Mouse (Mus musculus) embryo, embryonic 11.5 days (tissue): ENCODE measurements around the gene Fbn1.

Source experiments
- DNase-seq: peaks from one replicate; pipeline ENCODE4 v3.0.0-alpha.2; 2012; ENCODE audit warnings: low read depth, low spot score

Gene Fbn1

GRCm38 (mm10) chr2:125501526-125501925 is 6.3 kb downstream of the Fbn1 start:
- no peak for DNase-seq

GRCm38 (mm10) chr2:125498216-125498615 is 9.6 kb downstream of the Fbn1 start:
- no peak for DNase-seq

GRCm38 (mm10) chr2:125496696-125497095 is 11.1 kb downstream of the Fbn1 start:
- no peak for DNase-seq

- no peak for DNase-seq
These were observed 12.7 kb downstream of the Fbn1 start for GRCm38 (mm10) chr2:125494831-125495812.

- DNase-seq = no peak
These were observed 13.5 kb downstream of the Fbn1 start for GRCm38 (mm10) chr2:125494291-125494690.

- DNase-seq = no peak
These were observed 15.5 kb downstream of the Fbn1 start for GRCm38 (mm10) chr2:125492050-125492900.

GRCm38 (mm10) chr2:125489979-125490378 is 17.8 kb downstream of the Fbn1 start:
- no peak for DNase-seq

- DNase-seq = no peak
These were observed 22.9 kb downstream of the Fbn1 start for GRCm38 (mm10) chr2:125484910-125485309.

GRCm38 (mm10) chr2:125484164-125484563 is 23.6 kb downstream of the Fbn1 start:
- no peak for DNase-seq

GRCm38 (mm10) chr2:125481531-125482317 is 26.1 kb downstream of the Fbn1 start:
- no peak for DNase-seq

- DNase-seq = no peak
These were observed 26.7 kb downstream of the Fbn1 start for GRCm38 (mm10) chr2:125481116-125481515.

GRCm38 (mm10) chr2:125480057-125480456 is 27.7 kb downstream of the Fbn1 start:
- DNase-seq = no peak

GRCm38 (mm10) chr2:125478705-125479104 is 29.1 kb downstream of the Fbn1 start:
- no peak for DNase-seq

GRCm38 (mm10) chr2:125477367-125477766 is 30.4 kb downstream of the Fbn1 start:
- DNase-seq = no peak

- no peak for DNase-seq
These were observed 31.6 kb downstream of the Fbn1 start for GRCm38 (mm10) chr2:125476231-125476630.

GRCm38 (mm10) chr2:125474690-125475089 is 33.1 kb downstream of the Fbn1 start:
- DNase-seq = no peak

GRCm38 (mm10) chr2:125473228-125473627 is 34.6 kb downstream of the Fbn1 start:
- DNase-seq = no peak

- DNase-seq = no peak
These were observed 36.1 kb downstream of the Fbn1 start for GRCm38 (mm10) chr2:125471721-125472120.

- no peak for DNase-seq
These were observed 37.1 kb downstream of the Fbn1 start for GRCm38 (mm10) chr2:125470553-125471295.

GRCm38 (mm10) chr2:125464036-125464435 is 43.8 kb downstream of the Fbn1 start:
- DNase-seq = no peak

- no peak for DNase-seq
These were observed 48.7 kb downstream of the Fbn1 start for GRCm38 (mm10) chr2:125459087-125459486.
